Mouse (Mus musculus) embryonic facial prominence, embryonic 13.5 days (tissue): ENCODE measurements at regions not wholly inside any gene's neighbourhood (a gene's known extent, or its start where the extent isn't known, plus 50 kb on each side); places are given as distances from the start of the nearest gene placed in this dataset.
"Not testable (repeated sequence)": the region's sequence is repeated elsewhere in the genome, so short reads cannot be mapped to it uniquely, and the experiment has no call there.

Experiments used
- ATAC-seq: fragments of 200-750 bp; cut with Nextera tagmentation; 2 replicates; pipeline ENCODE4 v1.8.0; 2017; ENCODE audit warnings: low read depth; ENCODE audit not compliant: insufficient number of reproducible peaks, insufficient read depth, low FRiP score, low TSS enrichment
- H3K27ac ChIP-seq: fragments of 300-500 bp; sonication (generic); 2 replicates; pipeline ENCODE4 v1.5.1; 2015; ENCODE audit warnings: moderate library complexity, mild to moderate bottlenecking, inconsistent platforms
- H3K27me3 ChIP-seq: fragments of 300-500 bp; sonication (generic); 2 replicates; pipeline ENCODE4 v1.6.1; 2015; ENCODE audit warnings: mild to moderate bottlenecking, inconsistent platforms
- H3K36me3 ChIP-seq: fragments of 300-500 bp; sonication (generic); 2 replicates; pipeline ENCODE4 v1.6.1; 2015; ENCODE audit warnings: mild to moderate bottlenecking, inconsistent platforms
- H3K4me1 ChIP-seq: fragments of 300-500 bp; sonication (generic); 2 replicates; pipeline ENCODE4 v1.6.1; 2015; ENCODE audit warnings: inconsistent platforms
- H3K4me2 ChIP-seq: fragments of 300-500 bp; sonication (generic); 2 replicates; pipeline ENCODE4 v1.6.1; 2015; ENCODE audit warnings: moderate library complexity, mild to moderate bottlenecking, inconsistent platforms
- H3K4me3 ChIP-seq: fragments of 300-500 bp; sonication (generic); 2 replicates; pipeline ENCODE4 v1.5.1; 2015; ENCODE audit warnings: mild to moderate bottlenecking, inconsistent platforms
- H3K9ac ChIP-seq: fragments of 300-500 bp; sonication (generic); 2 replicates; pipeline ENCODE4 v1.6.1; 2015; ENCODE audit warnings: mild to moderate bottlenecking, inconsistent platforms
- H3K9me3 ChIP-seq: fragments of 300-500 bp; sonication (generic); 2 replicates; pipeline ENCODE4 v1.6.1; 2016; ENCODE audit warnings: inconsistent platforms
- WGBS: fragments of 180-500 bp; shearing (Covaris S2); methylation state at CpG from one replicate; pipeline ENCODE4 v1.1.7; 2015; ENCODE audit warnings: mixed read lengths; 5-methylcytosine and 5-hydroxymethylcytosine counted together

DNA sequence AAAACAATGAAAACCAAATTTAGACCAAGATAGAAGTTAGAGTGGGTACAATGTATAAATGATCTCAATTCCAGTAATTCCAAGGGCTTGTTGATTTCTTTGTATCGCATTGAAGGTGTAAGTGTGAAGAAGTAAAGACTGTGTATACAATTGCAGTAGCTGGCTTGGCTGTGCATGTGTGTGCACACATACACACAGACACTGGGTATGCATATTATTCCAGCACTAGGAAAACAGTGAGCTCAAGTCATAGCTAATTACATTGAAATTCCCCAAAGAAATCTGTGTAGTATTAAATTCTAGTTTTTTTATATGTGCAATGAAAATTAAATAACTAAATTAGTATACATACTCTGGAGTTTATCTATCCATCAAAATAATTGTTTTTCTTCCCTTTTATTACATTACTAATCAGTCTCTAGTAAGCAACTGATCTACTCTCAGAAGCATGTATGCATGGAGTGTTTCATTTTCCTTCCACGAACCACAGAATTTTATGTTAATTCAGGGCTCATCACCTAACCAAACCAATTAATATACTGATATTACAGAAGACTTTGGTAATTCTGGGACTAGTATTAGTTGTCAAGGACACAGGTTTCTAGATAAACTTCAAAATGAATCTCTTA is 56.5 kb downstream of the Gm8797 start:
- no peak for ATAC-seq
- no peak overlapping the region for H3K4me2 ChIP-seq
- H3K4me3 ChIP-seq: no peak overlapping the region
- no peaks in the 10 kb centered on the region for H3K9me3 ChIP-seq
- H3K9ac ChIP-seq: no peak overlapping the region
- no peaks in the 10 kb centered on the region for H3K36me3 ChIP-seq
- H3K4me1 ChIP-seq: no peaks in the 10 kb centered on the region
- no peak overlapping the region for H3K27ac ChIP-seq
- WGBS: 88% methylated on average over 2 of the region's 2 CpGs
- H3K27me3 ChIP-seq: no peaks in the 10 kb centered on the region

DNA sequence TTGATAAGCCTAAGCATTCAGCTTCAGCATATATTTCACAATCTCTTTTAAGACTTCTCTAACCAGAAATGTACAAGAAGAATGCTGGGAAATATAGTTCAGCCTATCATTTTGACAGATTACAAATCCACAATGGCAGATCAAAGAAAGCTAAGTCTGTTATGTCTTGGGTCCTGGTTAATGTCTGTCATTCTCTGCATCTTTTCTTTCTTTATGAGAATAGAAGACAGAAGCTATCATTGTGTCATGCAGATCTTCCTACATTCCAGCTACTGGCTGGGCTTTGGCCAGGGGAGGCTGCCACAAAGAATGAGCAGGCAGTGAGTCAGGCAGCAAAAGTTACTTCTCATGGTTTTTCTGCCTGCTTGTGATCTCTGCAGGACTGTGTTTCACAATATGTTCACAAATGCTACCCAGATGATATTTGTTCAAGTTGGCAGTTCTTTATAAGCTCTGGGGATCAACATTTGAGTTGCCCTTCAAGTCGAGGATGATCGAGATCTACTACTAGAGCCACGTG is 60.5 kb downstream of the Gm8797 start:
- no peaks in the 10 kb centered on the region for H3K27me3 ChIP-seq
- WGBS: 62% methylated on average over 3 of the region's 3 CpGs
- ATAC-seq: no peak

DNA sequence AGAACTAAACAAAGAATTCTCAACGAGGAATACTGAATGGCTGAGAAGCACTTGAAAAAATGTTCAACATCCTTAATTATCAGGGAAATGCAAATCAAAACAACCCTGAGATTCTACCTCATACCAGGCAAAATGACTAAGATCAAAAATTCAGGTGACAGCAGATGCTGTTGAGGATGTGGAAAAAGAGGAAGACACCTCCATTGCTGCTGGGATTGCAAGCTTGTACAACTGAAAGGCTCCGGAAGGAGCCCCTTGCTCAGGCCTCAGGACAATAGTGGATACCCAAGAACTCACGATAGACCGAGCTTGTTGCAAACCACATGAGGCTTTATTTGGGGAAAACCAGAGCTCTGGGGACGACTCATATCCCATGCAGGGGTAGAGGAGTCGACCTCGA is 69.6 kb downstream of the Gm8797 start:
- H3K27me3 ChIP-seq, H3K4me1 ChIP-seq, H3K27ac ChIP-seq, H3K36me3 ChIP-seq, H3K4me2 ChIP-seq, H3K4me3 ChIP-seq, H3K9me3 ChIP-seq, ATAC-seq, H3K9ac ChIP-seq: not testable (repeated sequence)
- 83% methylated on average over 7 of the region's 7 CpGs for whole genome bisulfite sequencing

More for the DNA sequence above, 60.5 kb downstream of the Gm8797 start:
- Histone ChIP-seq H3K9me3 (no peaks in the 10 kb centered on the region), H3K9ac (no peak overlapping the region), H3K4me3 (no peak overlapping the region), H3K27ac (no peak overlapping the region), H3K4me1 (no peaks in the 10 kb centered on the region), H3K4me2 (no peak overlapping the region), H3K36me3 (no peaks in the 10 kb centered on the region)

DNA sequence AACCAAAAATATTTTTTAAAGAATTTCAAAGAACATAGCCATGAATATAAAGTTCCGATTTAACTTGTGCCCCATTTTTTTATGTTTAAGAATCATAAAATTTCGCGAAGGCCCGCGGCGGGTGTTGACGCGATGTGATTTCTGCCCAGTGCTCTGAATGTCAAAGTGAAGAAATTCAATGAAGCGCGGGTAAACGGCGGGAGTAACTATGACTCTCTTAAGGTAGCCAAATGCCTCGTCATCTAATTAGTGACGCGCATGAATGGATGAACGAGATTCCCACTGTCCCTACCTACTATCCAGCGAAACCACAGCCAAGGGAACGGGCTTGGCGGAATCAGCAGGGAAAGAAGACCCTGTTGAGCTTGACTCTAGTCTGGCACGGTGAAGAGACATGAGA is 109.6 kb downstream of the Gm8797 start:
- not testable (repeated sequence) for ATAC-seq, H3K4me1 ChIP-seq, H3K36me3 ChIP-seq, H3K9me3 ChIP-seq, H3K4me3 ChIP-seq, H3K27ac ChIP-seq, H3K9ac ChIP-seq, H3K27me3 ChIP-seq, H3K4me2 ChIP-seq
- 28% methylated on average over 20 of the region's 20 CpGs for WGBS

DNA sequence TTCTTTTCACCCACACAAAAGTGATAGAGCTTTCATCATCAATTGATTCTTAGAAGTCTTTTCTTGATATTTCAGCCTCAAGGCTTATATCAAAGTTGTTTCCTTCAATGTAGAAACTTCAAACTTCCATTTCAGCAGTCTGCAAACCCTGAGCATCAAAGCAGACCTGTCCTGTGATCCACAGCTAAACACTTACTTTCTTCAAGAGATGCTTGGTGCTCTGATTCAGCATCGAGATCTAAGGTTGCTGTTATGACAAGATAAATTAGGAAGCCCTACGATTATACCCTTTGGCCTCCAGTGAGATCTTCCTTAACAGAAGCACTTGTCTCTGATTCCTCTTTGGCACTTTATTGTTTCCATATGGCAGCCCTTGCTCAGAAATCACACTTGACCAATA is 119.8 kb downstream of the Gm8797 start:
- Histone ChIP-seq H3K4me3 (no peak overlapping the region), H3K27me3 (no peaks in the 10 kb centered on the region), H3K36me3 (no peaks in the 10 kb centered on the region), H3K9ac (no peak overlapping the region), H3K27ac (no peak overlapping the region), H3K4me1 (no peaks in the 10 kb centered on the region), H3K9me3 (no peaks in the 10 kb centered on the region), H3K4me2 (no peak overlapping the region)
- WGBS: 59% methylated on average over 2 of the region's 2 CpGs
- ATAC-seq: no peak

DNA sequence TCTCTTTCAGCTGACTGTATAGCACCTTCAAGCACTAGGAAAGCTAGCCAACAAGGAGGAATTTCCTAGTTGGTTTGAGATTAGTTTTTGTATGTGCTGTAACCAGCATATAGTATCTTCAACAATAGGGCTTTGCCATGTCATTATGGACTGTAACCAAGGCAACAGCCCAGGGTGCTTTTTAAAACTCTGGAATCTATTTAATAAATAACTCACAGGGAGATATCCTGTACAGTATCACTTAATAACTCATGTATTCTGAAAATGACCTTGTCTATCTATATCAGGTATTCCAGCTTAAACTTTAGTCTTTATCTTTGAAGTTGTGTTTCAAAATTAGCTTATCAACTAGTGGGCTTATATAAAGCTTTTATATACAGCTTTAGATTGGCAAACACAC is 128.5 kb downstream of the Gm8797 start:
- no peaks in the 10 kb centered on the region for H3K4me1 ChIP-seq
- no peak for ATAC-seq
- no peaks in the 10 kb centered on the region for H3K9me3 ChIP-seq
- H3K9ac ChIP-seq: no peak overlapping the region
- H3K4me2 ChIP-seq: no peak overlapping the region
- no peaks in the 10 kb centered on the region for H3K36me3 ChIP-seq
- H3K27me3 ChIP-seq: no peaks in the 10 kb centered on the region
- no peak overlapping the region for H3K4me3 ChIP-seq
- H3K27ac ChIP-seq: no peak overlapping the region

DNA sequence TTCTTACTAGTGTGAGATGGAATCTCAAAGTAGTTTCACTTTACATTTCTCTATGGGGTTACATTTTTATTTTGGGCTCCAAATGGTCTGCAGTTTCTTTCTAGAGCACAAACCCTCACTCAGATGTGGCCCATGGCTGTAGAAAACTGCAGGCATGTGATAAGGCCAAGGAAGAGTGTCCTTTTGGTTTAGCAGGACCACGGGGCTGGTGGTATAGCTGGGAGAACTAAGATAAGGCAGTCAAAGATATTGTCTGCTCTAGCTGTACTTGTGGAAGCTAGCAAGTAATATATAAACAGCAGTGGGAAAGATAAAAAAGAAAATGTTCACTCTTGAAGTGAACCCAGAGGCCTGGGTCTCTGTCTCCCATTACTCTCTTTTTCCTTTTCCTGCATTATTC is 166.9 kb downstream of the Gm8797 start:
- Histone ChIP-seq H3K9ac (no peak overlapping the region), H3K27ac (no peak overlapping the region), H3K9me3 (no peaks in the 10 kb centered on the region), H3K36me3 (no peaks in the 10 kb centered on the region), H3K27me3 (no peaks in the 10 kb centered on the region), H3K4me3 (no peak overlapping the region), H3K4me2 (no peak overlapping the region), H3K4me1 (no peaks in the 10 kb centered on the region)
- 81% methylated on average over 1 of the region's 1 CpGs for WGBS
- ATAC-seq: no peak

DNA sequence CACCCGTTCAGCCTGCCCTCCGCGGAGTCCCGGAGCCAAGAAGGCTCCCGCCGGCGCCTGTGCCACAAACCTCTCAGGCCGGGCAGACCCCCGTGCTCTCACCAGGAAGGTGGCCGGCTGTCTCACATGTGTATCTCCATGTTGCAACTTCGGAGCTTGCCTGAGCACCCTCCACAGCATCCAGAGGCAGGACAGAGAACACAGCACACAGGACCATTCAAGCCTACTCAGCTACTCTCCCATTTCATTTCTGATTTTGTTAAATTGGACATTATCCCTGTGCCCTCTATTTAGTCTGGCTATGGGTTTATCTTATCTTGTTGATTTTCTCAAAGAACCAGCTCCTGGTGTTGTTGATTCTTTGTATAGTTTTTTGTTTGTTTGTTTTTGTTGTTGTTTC is 199.6 kb downstream of the Gm8797 start:
- 92% methylated on average over 11 of the region's 11 CpGs for WGBS
- H3K27ac ChIP-seq, H3K36me3 ChIP-seq, H3K4me2 ChIP-seq, ATAC-seq, H3K4me1 ChIP-seq, H3K9me3 ChIP-seq, H3K9ac ChIP-seq, H3K27me3 ChIP-seq, H3K4me3 ChIP-seq: not testable (repeated sequence)

DNA sequence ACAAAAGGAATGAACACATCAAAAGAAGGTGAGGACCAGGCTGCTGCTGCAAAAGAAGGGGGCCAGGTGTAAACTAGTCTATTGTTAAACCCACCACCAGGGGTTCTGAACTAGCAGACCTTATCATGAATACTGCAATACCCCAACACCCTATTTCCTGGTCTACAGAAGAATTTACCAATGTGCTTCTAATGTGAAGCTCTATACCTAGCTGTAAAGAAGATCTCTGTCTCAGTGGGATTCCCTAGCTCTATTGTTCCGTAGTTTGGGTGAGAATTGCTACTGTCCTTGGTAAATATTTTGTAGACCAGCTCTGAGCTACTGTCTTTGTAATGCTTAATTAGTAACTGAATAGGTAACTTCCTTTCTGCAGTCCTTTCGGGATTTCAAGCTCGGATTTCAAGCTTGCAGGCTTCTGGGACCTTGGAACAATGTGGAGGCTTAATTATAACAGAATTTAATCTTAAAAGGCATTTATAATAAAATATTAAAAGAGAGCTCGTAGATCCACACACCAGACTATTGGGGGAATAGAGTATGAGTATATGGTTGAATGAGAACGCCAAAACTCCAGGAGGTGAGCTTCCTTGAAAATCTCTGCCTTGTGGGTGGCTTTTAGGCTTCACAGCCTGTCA is 238.5 kb downstream of the Gm8797 start:
- ATAC-seq, H3K36me3 ChIP-seq, H3K4me2 ChIP-seq, H3K9me3 ChIP-seq, H3K4me1 ChIP-seq, H3K4me3 ChIP-seq, H3K9ac ChIP-seq, H3K27me3 ChIP-seq, H3K27ac ChIP-seq: not testable (repeated sequence)
- 80% methylated on average over 5 of the region's 5 CpGs for WGBS

DNA sequence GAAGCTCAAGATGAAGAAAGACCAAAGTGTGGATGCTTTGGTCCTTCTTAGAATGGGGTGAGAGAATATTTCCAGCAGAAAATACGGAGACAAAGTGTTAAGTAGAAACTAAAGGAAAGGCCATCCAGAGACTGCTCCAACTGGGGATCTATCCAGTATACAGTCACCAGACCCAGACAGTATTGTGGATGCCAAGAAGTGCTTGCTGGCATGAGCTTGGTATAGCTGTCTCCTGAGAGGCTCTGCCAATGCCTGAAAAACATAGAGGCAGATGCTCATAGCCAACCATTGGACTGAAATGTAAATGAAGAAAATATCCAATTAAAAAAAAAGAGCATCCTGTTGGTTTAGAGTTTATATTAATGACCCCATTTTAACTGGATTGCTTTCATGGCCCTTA is 253.8 kb downstream of the Gm8797 start:
- ATAC-seq: no peak

DNA sequence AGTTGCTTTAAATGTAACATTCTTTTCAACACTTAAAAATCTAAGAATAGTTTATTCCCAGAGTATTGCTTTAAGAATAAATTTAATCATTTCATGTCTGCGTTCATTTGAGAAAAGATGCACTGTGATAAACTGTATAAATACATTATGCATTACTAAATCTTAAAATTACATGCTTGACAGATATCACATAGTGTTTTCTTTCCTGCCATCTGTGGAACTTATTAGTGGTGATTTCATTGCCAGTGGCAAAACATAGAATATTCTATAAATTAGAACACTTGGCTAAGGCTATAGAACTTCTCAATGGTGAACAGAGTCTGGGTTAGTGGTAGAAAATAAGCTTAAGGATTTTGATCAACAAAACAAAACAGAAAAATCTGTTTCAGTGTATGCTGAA is 268.1 kb downstream of the Gm8797 start:
- Histone ChIP-seq H3K9ac (no peak overlapping the region), H3K27ac (no peak overlapping the region), H3K4me1 (no peaks in the 10 kb centered on the region), H3K4me3 (no peak overlapping the region), H3K9me3 (no peaks in the 10 kb centered on the region; the same call in 1 of the 2 replicates), H3K36me3 (no peaks in the 10 kb centered on the region), H3K27me3 (no peaks in the 10 kb centered on the region), H3K4me2 (no peak overlapping the region)
- WGBS: 45% methylated on average over 1 of the region's 1 CpGs
- ATAC-seq: no peak

More for the DNA sequence above, 253.8 kb downstream of the Gm8797 start:
- Histone ChIP-seq H3K9ac (no peak overlapping the region), H3K9me3 (no peaks in the 10 kb centered on the region), H3K27me3 (no peaks in the 10 kb centered on the region), H3K4me1 (0 out of 2 replicates have a peak, but pooled peaks cover 2% of the 10 kb centered on the region), H3K27ac (no peak overlapping the region), H3K36me3 (no peaks in the 10 kb centered on the region), H3K4me3 (no peak overlapping the region), H3K4me2 (no peak overlapping the region)
- WGBS: 88% methylated on average over 1 of the region's 1 CpGs

DNA sequence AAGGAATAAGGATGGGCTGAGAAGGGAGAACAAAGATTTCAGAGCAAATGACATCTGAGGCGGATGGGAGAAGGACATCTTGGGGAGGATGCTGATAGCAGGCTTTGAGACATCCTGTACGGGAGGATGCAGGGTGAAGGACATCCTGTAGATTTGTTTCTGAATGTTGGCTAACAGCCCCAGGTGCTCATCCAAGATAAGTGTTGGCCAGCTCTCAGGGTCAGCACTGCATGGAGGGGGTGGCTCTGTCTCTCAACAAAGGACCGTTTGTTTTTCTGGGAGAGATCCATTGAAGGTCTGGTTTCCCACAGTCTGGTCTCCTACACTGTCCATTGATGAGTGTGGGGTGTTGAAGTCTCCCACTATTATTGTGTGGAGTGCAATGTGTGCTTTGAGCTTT is 290.7 kb downstream of the Gm8797 start:
- WGBS: 74% methylated on average over 3 of the region's 3 CpGs
- H3K27me3 ChIP-seq, H3K9me3 ChIP-seq, H3K36me3 ChIP-seq, H3K4me1 ChIP-seq, ATAC-seq, H3K27ac ChIP-seq, H3K9ac ChIP-seq, H3K4me3 ChIP-seq, H3K4me2 ChIP-seq: not testable (repeated sequence)
